23 mouse cellular contexts compared by ENCODE assay signal in the genomic region with DNA sequence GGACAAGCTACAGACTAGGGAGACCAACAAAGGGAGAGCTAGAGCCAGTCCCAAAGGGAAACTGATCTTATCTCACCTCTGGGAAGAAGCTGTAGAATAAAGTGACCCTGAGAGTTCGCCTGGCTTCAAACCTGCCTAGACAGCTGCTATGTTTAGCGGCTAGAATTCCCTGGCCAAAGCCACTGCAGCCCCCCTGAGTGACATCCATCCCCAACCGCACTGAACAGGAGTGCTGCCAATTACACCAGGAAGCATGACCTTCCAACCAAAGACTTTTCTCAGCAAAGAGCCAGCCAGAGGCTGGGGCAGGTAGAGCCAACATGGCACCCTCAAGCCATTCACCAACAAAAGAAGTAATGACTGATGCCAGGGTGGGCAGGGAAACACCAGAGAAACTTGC.
DNase-seq lines count a peak whose midpoint lies in the region; ATAC-seq and TF ChIP-seq lines count a peak whose summit lies in the region.
"Had no signal": no experiment of that assay in that cellular context is flagged by ENCODE, and none has a peak within 500 bp of the region (broad histone marks: within the 10 kb centered on the region; RNA-seq: fewer than 3 reads in every experiment).

No protein-coding gene starts in this region.

- no peaks in the 10 kb centered on the region for H3K27me3 ChIP-seq in heart, embryonic 11.5 days (ENCODE audit: control insufficient read depth, insufficient read depth, low read length)
- H3K27me3 ChIP-seq in midbrain, embryonic 13.5 days: no peaks in the 10 kb centered on the region
- H3K27me3 ChIP-seq: embryonic facial prominence, embryonic 13.5 days; forebrain, embryonic 12.5 days; liver, embryonic 13.5 days had no signal

- H3K27ac ChIP-seq in gastrocnemius, adult 2 months: peak overlapping the region; percentile 80
- H3K27ac ChIP-seq in heart, embryonic 11.5 days (ENCODE audit: low read depth, low read length): peak overlapping the region; percentile 71
- H3K27ac ChIP-seq in midbrain, embryonic 13.5 days: no peak overlapping the region
- H3K27ac ChIP-seq: embryonic facial prominence, embryonic 13.5 days; forebrain, embryonic 12.5 days; hindbrain, postnatal 0 days; left cerebral cortex, adult 2 months; liver, embryonic 13.5 days had no signal

- 46% methylated on average over 3 of the region's 3 CpGs for WGBS in heart, embryonic 11.5 days (ENCODE audit: insufficient replicate concordance)
- WGBS in midbrain, embryonic 13.5 days: 93% methylated on average over 3 of the region's 3 CpGs

- DNase-seq in gastrocnemius, adult 2 months: peak; percentile 74
- no peak for DNase-seq in gastrocnemius, postnatal 4 days (ENCODE audit: low spot score in 2 of 2)
- peak; percentile 58 for DNase-seq in gastrocnemius, postnatal 25 days
- DNase-seq in heart, postnatal 10 days: peak; percentile 50 to 57
- no peak for DNase-seq in ovary, postnatal 36 days (ENCODE audit: low spot score)
- DNase-seq: adrenal gland, postnatal 25 days; cerebellum, postnatal 10 days; layer of hippocampus, adult 9-11 months; liver, embryonic 13.5 days; lung, adult 2 months; lung, postnatal 14 days; midbrain, embryonic 14.5 days; right cerebral cortex, postnatal 14 days; spleen, adult 18-20 months had no signal

- 0 out of 2 replicates have a peak overlapping the region, but pooled peaks have one; percentile 34 for H3K9ac ChIP-seq in heart, embryonic 11.5 days (ENCODE audit: low read depth, low read length)
- H3K9ac ChIP-seq in midbrain, embryonic 13.5 days (replicated peaks): no peak overlapping the region
- H3K9ac ChIP-seq: embryonic facial prominence, embryonic 13.5 days; forebrain, embryonic 12.5 days; liver, embryonic 13.5 days had no signal

- no peak overlapping the region for H3K4me2 ChIP-seq in heart, embryonic 11.5 days
- H3K4me2 ChIP-seq in midbrain, embryonic 13.5 days (replicated peaks): no peak overlapping the region
- H3K4me2 ChIP-seq: embryonic facial prominence, embryonic 13.5 days; forebrain, embryonic 12.5 days; liver, embryonic 13.5 days had no signal

- peaks cover 2% of the 10 kb centered on the region for H3K36me3 ChIP-seq in heart, embryonic 11.5 days (ENCODE audit: control insufficient read depth, insufficient read depth, low read length)
- H3K36me3 ChIP-seq in midbrain, embryonic 13.5 days: peaks cover 63% of the 10 kb centered on the region

- no peak for TF ChIP-seq CTCF in gastrocnemius, adult 2 months (IDR thresholded peaks at IDR 0.05)

- intact Hi-C loops in gastrocnemius, adult 2 months (cut with DNase I): no loop called here
- intact Hi-C loops in heart, postnatal 10 days (cut with DNase I): no loop called here

- no peaks in the 10 kb centered on the region for H3K9me3 ChIP-seq in heart, embryonic 11.5 days (replicated peaks; ENCODE audit: control insufficient read depth, low read length)
- H3K9me3 ChIP-seq in midbrain, embryonic 13.5 days: no peaks in the 10 kb centered on the region
- H3K9me3 ChIP-seq: embryonic facial prominence, embryonic 13.5 days; forebrain, embryonic 12.5 days; liver, embryonic 13.5 days had no signal

- no peak overlapping the region for H3K4me3 ChIP-seq in gastrocnemius, adult 2 months
- H3K4me3 ChIP-seq in heart, embryonic 11.5 days (ENCODE audit: low read depth, low read length): no peak overlapping the region
- H3K4me3 ChIP-seq in midbrain, embryonic 13.5 days (replicated peaks): no peak overlapping the region
- H3K4me3 ChIP-seq: embryonic facial prominence, embryonic 13.5 days; erythroblast, embryonic 14.5 days; forebrain, embryonic 12.5 days; left cerebral cortex, adult 2 months; liver, embryonic 13.5 days had no signal

- peaks cover 9% of the 10 kb centered on the region for H3K4me1 ChIP-seq in heart, embryonic 11.5 days (ENCODE audit: control insufficient read depth, insufficient read depth, low read length)
- H3K4me1 ChIP-seq in midbrain, embryonic 13.5 days (replicated peaks): no peaks in the 10 kb centered on the region
- H3K4me1 ChIP-seq: forebrain, embryonic 12.5 days; liver, embryonic 13.5 days had no signal

- no peak for ATAC-seq in heart, embryonic 11.5 days (replicated peaks; ENCODE audit: insufficient number of reproducible peaks, low FRiP score, low TSS enrichment)
- no peak for ATAC-seq in midbrain, embryonic 13.5 days
- ATAC-seq: CD4-positive, CD25-positive, alpha-beta regulatory T cell, adult 4 months; hindbrain, postnatal 0 days; intestine, embryonic 16.5 days had no signal

Comparison
In these comparisons a context has a peak if more than half of its experiments do, and no peak if none do; other contexts are left out.
1. DNase-seq: peak in gastrocnemius, adult 2 months (single experiment), gastrocnemius, postnatal 25 days (single experiment) and heart, postnatal 10 days (2 of 2); none in gastrocnemius, postnatal 4 days (0 of 2) and ovary, postnatal 36 days (single experiment).